Mouse (Mus musculus): ENCODE results near the gene Gins2. TPM values are rescaled to one million over a fixed set of nuclear protein-coding genes. Genes with fewer than 3 reads are reported as not detected.

Gene Gins2
- polyA plus RNA-seq, 1 experiment: not detected

DNA sequence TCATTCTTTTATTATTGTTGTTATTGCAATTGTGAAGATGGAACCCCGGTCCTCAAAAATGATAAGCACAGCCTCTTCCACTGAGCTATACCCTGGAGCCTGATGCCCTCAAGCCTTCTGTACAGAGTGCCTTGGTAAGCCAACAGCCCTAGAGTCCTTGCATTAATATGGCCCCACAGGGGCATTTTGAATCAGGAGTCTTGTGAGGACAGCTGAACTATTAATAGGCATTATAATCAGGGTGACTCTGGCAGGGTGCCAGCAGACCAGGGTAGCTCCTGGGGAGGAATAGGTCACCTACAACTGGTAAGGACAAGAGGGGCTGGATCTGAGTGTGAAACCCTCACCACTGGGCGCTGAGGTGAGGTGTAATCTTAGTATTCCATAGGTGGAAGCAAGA is 817 bp upstream of the Gins2 start:
- TF ChIP-seq CTCF (IDR thresholded peaks at IDR 0.05; ENCODE audit: insufficient read depth, low read depth, low read length) (no peak), POLR2A (IDR thresholded peaks at IDR 0.05; ENCODE audit: insufficient read depth, low read depth, low read length) (no peak)
- WGBS: 68% methylated on average over 2 of the region's 2 CpGs
- H3K4me1 ChIP-seq (ENCODE audit: control insufficient read depth, insufficient read depth, low read length): peaks cover 10% of the 10 kb centered on the region
- no peak overlapping the region for H3K4me3 ChIP-seq (ENCODE audit: insufficient read depth, low read depth, low read length)
- H3K27ac ChIP-seq (ENCODE audit: insufficient read depth, low read depth, low read length): no peak overlapping the region

- 90% methylated on average over 10 of the region's 10 CpGs for WGBS
- Histone ChIP-seq H3K4me3 (ENCODE audit: insufficient read depth, low read depth, low read length) (no peak overlapping the region), H3K4me1 (ENCODE audit: control insufficient read depth, insufficient read depth, low read length) (peaks cover 9% of the 10 kb centered on the region), H3K27ac (ENCODE audit: insufficient read depth, low read depth, low read length) (no peak overlapping the region)
- no peak for TF ChIP-seq CTCF (IDR thresholded peaks at IDR 0.05; ENCODE audit: insufficient read depth, low read depth, low read length)
- TF ChIP-seq POLR2A (IDR thresholded peaks at IDR 0.05; ENCODE audit: insufficient read depth, low read depth, low read length): no peak
These were observed 3.6 kb downstream of the Gins2 start for GRCm38 (mm10) chr8:120585521-120585920.

DNA sequence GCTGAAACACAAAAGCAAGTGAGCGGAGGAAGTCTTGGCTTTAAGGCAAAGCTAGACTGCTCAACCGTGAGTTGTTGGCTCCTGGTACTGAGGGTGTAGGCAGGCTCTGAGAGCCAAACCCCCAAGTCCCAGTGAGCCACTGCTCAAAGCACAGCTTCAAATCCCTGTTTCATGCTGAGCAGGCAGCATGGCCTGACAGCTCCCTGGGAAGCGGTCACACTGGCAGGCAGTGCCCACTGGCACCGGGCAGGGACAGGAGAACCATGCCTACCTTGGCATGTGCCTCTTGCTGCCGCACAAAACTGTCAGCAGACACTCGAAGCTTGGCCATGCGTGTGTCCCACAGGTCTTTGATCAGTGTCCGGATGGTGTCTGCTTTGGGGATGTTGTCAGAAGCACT is 7.3 kb downstream of the Gins2 start:
- 66% methylated on average over 8 of the region's 8 CpGs for WGBS
- H3K4me1 ChIP-seq (ENCODE audit: control insufficient read depth, insufficient read depth, low read length): 0 out of 2 replicates have a peak, but pooled peaks cover 3% of the 10 kb centered on the region
- no peak overlapping the region for H3K4me3 ChIP-seq (ENCODE audit: insufficient read depth, low read depth, low read length)
- no peak for TF ChIP-seq CTCF (IDR thresholded peaks at IDR 0.05; ENCODE audit: insufficient read depth, low read depth, low read length)
- no peak for TF ChIP-seq POLR2A (IDR thresholded peaks at IDR 0.05; ENCODE audit: insufficient read depth, low read depth, low read length)
- H3K27ac ChIP-seq (ENCODE audit: insufficient read depth, low read depth, low read length): no peak overlapping the region

- H3K27ac ChIP-seq (ENCODE audit: insufficient read depth, low read depth, low read length): no peak overlapping the region
- no peak for TF ChIP-seq CTCF (IDR thresholded peaks at IDR 0.05; ENCODE audit: insufficient read depth, low read depth, low read length)
- TF ChIP-seq POLR2A (IDR thresholded peaks at IDR 0.05; ENCODE audit: insufficient read depth, low read depth, low read length): no peak
- H3K4me1 ChIP-seq (ENCODE audit: control insufficient read depth, insufficient read depth, low read length): 0 out of 2 replicates have a peak, but pooled peaks cover 3% of the 10 kb centered on the region
- WGBS: 82% methylated on average over 12 of the region's 12 CpGs
- no peak overlapping the region for H3K4me3 ChIP-seq (ENCODE audit: insufficient read depth, low read depth, low read length)
These were observed 7.8 kb downstream of the Gins2 start for GRCm38 (mm10) chr8:120581329-120581728.

- H3K27ac ChIP-seq (ENCODE audit: insufficient read depth, low read depth, low read length): no peak overlapping the region
- WGBS: 90% methylated on average over 8 of the region's 8 CpGs
These were observed 8.6 kb downstream of the Gins2 start for GRCm38 (mm10) chr8:120580336-120581000.

GRCm38 (mm10) chr8:120577821-120578220 is 11.3 kb downstream of the Gins2 start:
- H3K4me3 ChIP-seq (ENCODE audit: insufficient read depth, low read depth, low read length): no peak overlapping the region
- H3K27ac ChIP-seq (ENCODE audit: insufficient read depth, low read depth, low read length): no peak overlapping the region
- no peaks in the 10 kb centered on the region for H3K4me1 ChIP-seq (ENCODE audit: control insufficient read depth, insufficient read depth, low read length)
- TF ChIP-seq CTCF (IDR thresholded peaks at IDR 0.05; ENCODE audit: insufficient read depth, low read depth, low read length) (no peak), POLR2A (IDR thresholded peaks at IDR 0.05; ENCODE audit: insufficient read depth, low read depth, low read length) (no peak)
- WGBS: 82% methylated on average over 17 of the region's 17 CpGs

More at GRCm38 (mm10) chr8:120580336-120581000, 8.6 kb downstream of the Gins2 start:
- 0 out of 2 replicates have a peak, but pooled peaks cover 3% of the 10 kb centered on the region for H3K4me1 ChIP-seq (ENCODE audit: control insufficient read depth, insufficient read depth, low read length)
- H3K4me3 ChIP-seq (ENCODE audit: insufficient read depth, low read depth, low read length): no peak overlapping the region
- TF ChIP-seq POLR2A (IDR thresholded peaks at IDR 0.05; ENCODE audit: insufficient read depth, low read depth, low read length) (no peak), CTCF (IDR thresholded peaks at IDR 0.05; ENCODE audit: insufficient read depth, low read depth, low read length) (no peak)

DNA sequence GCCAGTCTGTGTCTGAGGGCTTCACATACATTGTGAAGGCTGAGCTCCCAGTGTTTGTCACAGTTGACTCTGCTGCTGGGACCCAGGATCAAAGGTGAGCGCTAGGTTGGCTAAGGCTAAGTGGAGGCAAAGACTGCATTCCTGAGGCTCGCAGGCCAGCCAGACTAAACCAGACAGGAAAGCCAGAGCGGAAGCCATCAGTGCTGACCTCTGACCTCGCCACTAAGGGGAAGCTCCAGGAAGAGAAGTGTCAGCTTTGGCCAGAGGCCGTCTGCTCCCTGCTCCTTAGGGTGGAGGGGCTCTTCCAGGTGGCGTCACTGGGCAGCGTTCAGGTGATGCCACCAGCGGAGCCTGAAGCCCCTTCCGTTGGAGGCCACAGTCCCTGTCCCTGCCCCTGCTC is 13.3 kb downstream of the Gins2 start:
- H3K4me1 ChIP-seq (ENCODE audit: control insufficient read depth, insufficient read depth, low read length): 0 out of 2 replicates have a peak, but pooled peaks cover 3% of the 10 kb centered on the region
- H3K27ac ChIP-seq (ENCODE audit: insufficient read depth, low read depth, low read length): no peak overlapping the region
- H3K4me3 ChIP-seq (ENCODE audit: insufficient read depth, low read depth, low read length): no peak overlapping the region
- WGBS: 89% methylated on average over 9 of the region's 9 CpGs
- TF ChIP-seq POLR2A (IDR thresholded peaks at IDR 0.05; ENCODE audit: insufficient read depth, low read depth, low read length): no peak
- no peak for TF ChIP-seq CTCF (IDR thresholded peaks at IDR 0.05; ENCODE audit: insufficient read depth, low read depth, low read length)

- WGBS: 77% methylated on average over 19 of the region's 19 CpGs
- TF ChIP-seq CTCF (IDR thresholded peaks at IDR 0.05; ENCODE audit: insufficient read depth, low read depth, low read length) (no peak), POLR2A (IDR thresholded peaks at IDR 0.05; ENCODE audit: insufficient read depth, low read depth, low read length) (no peak)
- peaks cover 10% of the 10 kb centered on the region for H3K4me1 ChIP-seq (ENCODE audit: control insufficient read depth, insufficient read depth, low read length)
- no peak overlapping the region for H3K4me3 ChIP-seq (ENCODE audit: insufficient read depth, low read depth, low read length)
- H3K27ac ChIP-seq (ENCODE audit: insufficient read depth, low read depth, low read length): no peak overlapping the region
These were observed 14.2 kb downstream of the Gins2 start for GRCm38 (mm10) chr8:120574941-120575340.

- Histone ChIP-seq H3K27ac (ENCODE audit: insufficient read depth, low read depth, low read length) (no peak overlapping the region), H3K4me3 (ENCODE audit: insufficient read depth, low read depth, low read length) (no peak overlapping the region), H3K4me1 (ENCODE audit: control insufficient read depth, insufficient read depth, low read length) (peaks cover 18% of the 10 kb centered on the region)
- TF ChIP-seq CTCF (IDR thresholded peaks at IDR 0.05; ENCODE audit: insufficient read depth, low read depth, low read length) (no peak), POLR2A (IDR thresholded peaks at IDR 0.05; ENCODE audit: insufficient read depth, low read depth, low read length) (no peak)
- 76% methylated on average over 11 of the region's 11 CpGs for WGBS
These were observed 15.2 kb downstream of the Gins2 start for GRCm38 (mm10) chr8:120573866-120574265.

Measured in olfactory bulb, adult 2 months (tissue).